Mouse (Mus musculus): Measurements from ENCODE around the gene Cdkal1. TPM values are rescaled to one million over a fixed set of nuclear protein-coding genes. Genes with fewer than 3 reads are reported as not detected.

Cdkal1 gene
- total RNA-seq, 1 experiment, result 20.8 TPM

DNA sequence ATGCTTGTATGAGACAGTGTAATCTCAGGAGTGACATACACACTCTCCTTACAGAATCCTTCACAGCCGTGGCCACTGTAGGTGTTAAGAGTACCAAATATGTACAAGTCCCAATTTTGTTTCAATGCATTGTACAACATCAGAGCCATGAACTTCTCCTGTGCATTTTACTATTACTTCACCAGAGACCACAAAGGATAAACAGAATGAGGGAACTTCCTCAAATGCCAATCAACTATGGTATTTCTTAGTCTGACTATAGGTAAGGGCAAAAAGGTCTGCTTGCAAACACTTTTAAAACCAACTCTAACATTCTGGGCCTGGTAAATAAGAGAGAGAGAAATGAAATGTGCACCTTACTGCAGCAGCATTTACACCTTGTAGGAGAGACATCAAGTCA is 87.4 kb downstream of the Cdkal1 start:
- Histone ChIP-seq H3K4me3 (ENCODE audit: insufficient read depth in 1 of 2, low read depth in 1 of 2, low read length in 2 of 2, poor library complexity in 1 of 2, severe bottlenecking in 1 of 2) (no peak overlapping the region), H3K9me3 (ENCODE audit: control insufficient read depth, insufficient read depth, low read depth, low read length) (no peaks in the 10 kb centered on the region), H3K9ac (ENCODE audit: insufficient read depth, low read depth, low read length, poor library complexity, severe bottlenecking) (no peak overlapping the region), H3K36me3 (ENCODE audit: control insufficient read depth, insufficient read depth, low read length, poor library complexity, severe bottlenecking) (no peaks in the 10 kb centered on the region; the same call in 1 of the 2 replicates), H3K4me1 (ENCODE audit: control insufficient read depth in 2 of 2, insufficient read depth in 2 of 2, low read length in 2 of 2, poor library complexity in 1 of 2) (no peaks in the 10 kb centered on the region), H3K27ac (ENCODE audit: insufficient read depth, low read depth, low read length, poor library complexity, severe bottlenecking) (no peak overlapping the region)
- no peak for TF ChIP-seq CHD2 (IDR thresholded peaks at IDR 0.05; ENCODE audit: low read depth, low read length)
- TF ChIP-seq ZNF384 (IDR thresholded peaks at IDR 0.05; ENCODE audit: low read depth, low read length), result no peak
- TF ChIP-seq ZC3H11A (IDR thresholded peaks at IDR 0.05; ENCODE audit: borderline replicate concordance, low read depth, low read length), result no peak
- no peak for TF ChIP-seq MAFK (IDR thresholded peaks at IDR 0.05; ENCODE audit: insufficient read depth, low read depth, low read length)
- no peak for TF ChIP-seq HCFC1 (IDR thresholded peaks at IDR 0.05; ENCODE audit: borderline replicate concordance, insufficient read depth, low read length)
- in situ Hi-C loops (cut with MboI; ENCODE audit: low sequenced_read_pairs in 2 of 2, unreplicated experiment in 2 of 2), result no loop called here
- no peak for DNase-seq (ENCODE audit: low read depth, low spot score)

DNA sequence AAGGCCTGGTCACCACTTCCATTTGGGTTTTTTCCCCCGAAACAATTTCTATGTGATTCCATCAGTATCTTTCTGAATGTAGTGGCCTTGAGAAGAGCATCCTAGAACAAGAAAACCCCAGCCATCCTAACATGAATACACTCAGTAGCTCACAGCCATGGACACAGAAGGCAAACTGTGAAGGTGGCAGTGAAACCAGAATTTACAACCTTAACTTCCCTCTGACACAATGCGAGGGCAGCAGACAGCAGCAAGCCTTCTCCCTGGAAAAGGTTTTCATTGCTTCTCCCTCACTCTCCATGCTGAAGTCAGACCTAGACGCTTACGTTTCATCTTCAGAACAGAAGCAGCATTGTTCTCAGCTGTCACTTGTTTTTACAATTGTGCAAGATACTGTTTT is 87.9 kb downstream of the Cdkal1 start:
- H3K36me3 ChIP-seq (ENCODE audit: control insufficient read depth, insufficient read depth, low read length, poor library complexity, severe bottlenecking), result no peaks in the 10 kb centered on the region; the same call in 1 of the 2 replicates
- in situ Hi-C loops (cut with MboI; ENCODE audit: low sequenced_read_pairs in 2 of 2, unreplicated experiment in 2 of 2), result no loop called here
- no peak overlapping the region for H3K4me3 ChIP-seq (ENCODE audit: insufficient read depth in 1 of 2, low read depth in 1 of 2, low read length in 2 of 2, poor library complexity in 1 of 2, severe bottlenecking in 1 of 2)
- H3K27ac ChIP-seq (ENCODE audit: insufficient read depth, low read depth, low read length, poor library complexity, severe bottlenecking), result no peak overlapping the region
- DNase-seq (ENCODE audit: low read depth, low spot score), result no peak
- no peak for TF ChIP-seq HCFC1 (IDR thresholded peaks at IDR 0.05; ENCODE audit: borderline replicate concordance, insufficient read depth, low read length)
- TF ChIP-seq CHD2 (IDR thresholded peaks at IDR 0.05; ENCODE audit: low read depth, low read length), result no peak
- TF ChIP-seq ZC3H11A (IDR thresholded peaks at IDR 0.05; ENCODE audit: borderline replicate concordance, low read depth, low read length), result no peak
- TF ChIP-seq MAFK (IDR thresholded peaks at IDR 0.05; ENCODE audit: insufficient read depth, low read depth, low read length), result no peak
- no peak for TF ChIP-seq ZNF384 (IDR thresholded peaks at IDR 0.05; ENCODE audit: low read depth, low read length)
- H3K9me3 ChIP-seq (ENCODE audit: control insufficient read depth, insufficient read depth, low read depth, low read length), result no peaks in the 10 kb centered on the region
- H3K9ac ChIP-seq (ENCODE audit: insufficient read depth, low read depth, low read length, poor library complexity, severe bottlenecking), result no peak overlapping the region
- H3K4me1 ChIP-seq (ENCODE audit: control insufficient read depth in 2 of 2, insufficient read depth in 2 of 2, low read length in 2 of 2, poor library complexity in 1 of 2), result no peaks in the 10 kb centered on the region

DNA sequence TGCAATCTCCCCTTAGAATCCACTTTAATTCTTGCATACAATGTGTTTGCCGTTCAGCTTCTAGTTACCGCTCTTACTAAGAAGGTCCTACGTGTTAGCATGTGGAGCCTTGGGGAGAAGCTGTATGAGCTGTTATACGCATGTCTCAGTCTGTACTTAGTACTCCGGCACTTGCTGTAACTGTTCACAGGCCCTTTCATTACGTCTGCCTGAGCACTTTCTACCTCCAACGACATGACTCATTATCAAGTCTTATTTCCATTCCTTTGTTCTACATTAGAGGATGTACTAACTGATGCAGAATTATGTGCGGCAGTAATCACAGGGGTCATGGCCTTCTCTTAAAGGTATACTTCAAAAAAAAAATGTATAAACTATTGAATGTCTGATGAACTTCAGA is 89.1 kb downstream of the Cdkal1 start:
- Histone ChIP-seq H3K27ac (ENCODE audit: insufficient read depth, low read depth, low read length, poor library complexity, severe bottlenecking) (no peak overlapping the region), H3K4me3 (ENCODE audit: insufficient read depth in 1 of 2, low read depth in 1 of 2, low read length in 2 of 2, poor library complexity in 1 of 2, severe bottlenecking in 1 of 2) (no peak overlapping the region), H3K9me3 (ENCODE audit: control insufficient read depth, insufficient read depth, low read depth, low read length) (no peaks in the 10 kb centered on the region), H3K9ac (ENCODE audit: insufficient read depth, low read depth, low read length, poor library complexity, severe bottlenecking) (no peak overlapping the region), H3K36me3 (ENCODE audit: control insufficient read depth, insufficient read depth, low read length, poor library complexity, severe bottlenecking) (no peaks in the 10 kb centered on the region), H3K4me1 (ENCODE audit: control insufficient read depth in 2 of 2, insufficient read depth in 2 of 2, low read length in 2 of 2, poor library complexity in 1 of 2) (no peaks in the 10 kb centered on the region)
- DNase-seq (ENCODE audit: low read depth, low spot score), result no peak
- in situ Hi-C loops (cut with MboI; ENCODE audit: low sequenced_read_pairs in 2 of 2, unreplicated experiment in 2 of 2), result no loop called here
- TF ChIP-seq MAFK (IDR thresholded peaks at IDR 0.05; ENCODE audit: insufficient read depth, low read depth, low read length) (no peak), ZNF384 (IDR thresholded peaks at IDR 0.05; ENCODE audit: low read depth, low read length) (no peak), ZC3H11A (IDR thresholded peaks at IDR 0.05; ENCODE audit: borderline replicate concordance, low read depth, low read length) (no peak)

DNA sequence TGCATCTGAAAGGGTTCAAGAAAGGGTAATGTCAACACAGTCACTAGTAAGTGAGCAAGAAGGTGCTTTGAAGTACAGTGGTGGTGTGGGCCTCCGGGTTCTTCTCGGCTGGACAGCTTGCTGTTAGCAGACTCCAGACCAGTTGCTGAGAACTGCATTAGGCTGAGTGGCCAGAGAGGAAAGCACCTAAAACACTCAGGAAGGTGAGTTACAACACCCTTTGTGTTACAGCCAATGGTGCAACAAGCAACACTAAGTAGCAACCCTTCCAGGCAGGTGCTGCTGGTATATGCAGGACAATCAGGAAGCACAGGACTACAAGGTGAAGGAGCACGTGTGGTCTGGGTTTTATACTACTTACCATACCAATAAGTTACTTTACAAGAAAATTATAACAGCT is 90.2 kb downstream of the Cdkal1 start:
- H3K4me3 ChIP-seq (ENCODE audit: insufficient read depth in 1 of 2, low read depth in 1 of 2, low read length in 2 of 2, poor library complexity in 1 of 2, severe bottlenecking in 1 of 2), result no peak overlapping the region
- no peak for DNase-seq (ENCODE audit: low read depth, low spot score)
- in situ Hi-C loops (cut with MboI; ENCODE audit: low sequenced_read_pairs in 2 of 2, unreplicated experiment in 2 of 2), result no loop called here
- no peak overlapping the region for H3K9ac ChIP-seq (ENCODE audit: insufficient read depth, low read depth, low read length, poor library complexity, severe bottlenecking)
- H3K27ac ChIP-seq (ENCODE audit: insufficient read depth, low read depth, low read length, poor library complexity, severe bottlenecking), result no peak overlapping the region
- TF ChIP-seq ZNF384 (IDR thresholded peaks at IDR 0.05; ENCODE audit: low read depth, low read length), result no peak
- no peak for TF ChIP-seq HCFC1 (IDR thresholded peaks at IDR 0.05; ENCODE audit: borderline replicate concordance, insufficient read depth, low read length)
- H3K4me1 ChIP-seq (ENCODE audit: control insufficient read depth in 2 of 2, insufficient read depth in 2 of 2, low read length in 2 of 2, poor library complexity in 1 of 2), result no peaks in the 10 kb centered on the region
- no peaks in the 10 kb centered on the region for H3K36me3 ChIP-seq (ENCODE audit: control insufficient read depth, insufficient read depth, low read length, poor library complexity, severe bottlenecking)
- H3K9me3 ChIP-seq (ENCODE audit: control insufficient read depth, insufficient read depth, low read depth, low read length), result no peaks in the 10 kb centered on the region

GRCm38 (mm10) chr13:29759691-29760467 is 95.6 kb downstream of the Cdkal1 start:
- H3K36me3 ChIP-seq (ENCODE audit: control insufficient read depth, insufficient read depth, low read length, poor library complexity, severe bottlenecking), result no peaks in the 10 kb centered on the region
- H3K4me1 ChIP-seq (ENCODE audit: control insufficient read depth in 2 of 2, insufficient read depth in 2 of 2, low read length in 2 of 2, poor library complexity in 1 of 2), result no peaks in the 10 kb centered on the region
- no peaks in the 10 kb centered on the region for H3K9me3 ChIP-seq (ENCODE audit: control insufficient read depth, insufficient read depth, low read depth, low read length)
- no peak overlapping the region for H3K27ac ChIP-seq (ENCODE audit: insufficient read depth, low read depth, low read length, poor library complexity, severe bottlenecking)
- TF ChIP-seq HCFC1 (IDR thresholded peaks at IDR 0.05; ENCODE audit: borderline replicate concordance, insufficient read depth, low read length) (no peak), ZC3H11A (IDR thresholded peaks at IDR 0.05; ENCODE audit: borderline replicate concordance, low read depth, low read length) (no peak), ZNF384 (IDR thresholded peaks at IDR 0.05; ENCODE audit: low read depth, low read length) (no peak)
- H3K4me3 ChIP-seq (ENCODE audit: insufficient read depth in 1 of 2, low read depth in 1 of 2, low read length in 2 of 2, poor library complexity in 1 of 2, severe bottlenecking in 1 of 2), result no peak overlapping the region
- DNase-seq (ENCODE audit: low read depth, low spot score), result no peak
- no peak overlapping the region for H3K9ac ChIP-seq (ENCODE audit: insufficient read depth, low read depth, low read length, poor library complexity, severe bottlenecking)
- in situ Hi-C loops (cut with MboI; ENCODE audit: low sequenced_read_pairs in 2 of 2, unreplicated experiment in 2 of 2), result no loop called here

Data from ES-E14 (cell line).